Mouse (Mus musculus) spleen, adult 2 months (tissue): ENCODE results near the gene 1700008O03Rik.

Source experiments
- CTCF ChIP-seq: fragments of 200-500 bp; IDR thresholded peaks from 2 replicates; pipeline ENCODE4 v1.5.1; 2011; ENCODE audit warnings: mild to moderate bottlenecking, inconsistent platforms; ENCODE audit not compliant: insufficient read depth, insufficient read length, insufficient replicate concordance; ENCODE audit errors: extremely low read depth
- POLR2A ChIP-seq: fragments of 200-500 bp; IDR thresholded peaks from 2 replicates; pipeline ENCODE4 v1.6.1; 2011; ENCODE audit warnings: low read depth, low read length, inconsistent platforms

DNA sequence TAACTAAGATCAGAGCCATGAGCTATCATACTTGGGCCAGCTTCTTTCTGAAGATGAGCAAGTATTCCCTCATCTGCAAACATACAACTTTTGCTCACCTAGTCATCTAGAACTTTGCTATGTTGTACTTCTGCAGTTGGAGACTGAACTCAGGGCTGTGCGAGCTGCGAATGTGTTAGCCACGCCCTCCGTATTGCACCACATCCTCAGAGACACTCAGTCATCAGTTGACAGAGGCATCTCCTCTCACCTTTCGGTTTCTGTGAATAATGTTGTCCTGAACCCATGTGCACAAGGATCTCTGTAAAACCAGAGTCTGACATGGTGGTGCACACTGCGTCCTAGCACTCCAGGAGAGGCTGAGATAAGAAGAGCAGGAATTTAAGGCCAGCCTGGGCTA lies 16.1 kb upstream of the 1700008O03Rik start:
- no peak for TF ChIP-seq POLR2A
- TF ChIP-seq CTCF, result no peak
